Mouse (Mus musculus): ENCODE results near the gene Fxyd3.

Gene Fxyd3

GRCm38 (mm10) chr7:31070324-31070723, 6.2 kb downstream of the Fxyd3 start:
- peak; percentile 56 to 64 for DNase-seq

- peak; percentile 55 to 72 for DNase-seq
Observed at GRCm38 (mm10) chr7:31069491-31069890, 7.0 kb downstream of the Fxyd3 start.

- peak in 1 of 2 experiments; percentile 57 for DNase-seq
Observed at GRCm38 (mm10) chr7:31067836-31068235, 8.7 kb downstream of the Fxyd3 start.

- DNase-seq = no peak
Observed at GRCm38 (mm10) chr7:31063074-31063560, 13.4 kb downstream of the Fxyd3 start.

GRCm38 (mm10) chr7:31060621-31061010, 15.9 kb downstream of the Fxyd3 start:
- DNase-seq = no peak

GRCm38 (mm10) chr7:31059919-31060620, 16.4 kb downstream of the Fxyd3 start:
- DNase-seq = no peak

- peak; percentile 91 to 92 for DNase-seq
Observed at GRCm38 (mm10) chr7:31059108-31059507, 17.4 kb downstream of the Fxyd3 start, which contains the start of gene Lgi4. Gene Lgi4 (plus strand): TSS chr7:31059342.

GRCm38 (mm10) chr7:31058211-31058610, 18.3 kb downstream of the Fxyd3 start:
- DNase-seq = no peak

- no peak for DNase-seq
Observed at GRCm38 (mm10) chr7:31057730-31058129, 18.8 kb downstream of the Fxyd3 start.

GRCm38 (mm10) chr7:31057071-31057470, 19.4 kb downstream of the Fxyd3 start, which contains the start of gene Fxyd1:
Gene Fxyd1 (minus strand): TSS chr7:31057199.
- DNase-seq = no peak

GRCm38 (mm10) chr7:31056448-31056847, 20.1 kb downstream of the Fxyd3 start:
- DNase-seq = no peak

GRCm38 (mm10) chr7:31055883-31056282, 20.6 kb downstream of the Fxyd3 start:
- DNase-seq = no peak

GRCm38 (mm10) chr7:31055354-31055824, 21.1 kb downstream of the Fxyd3 start:
- DNase-seq = peak in 1 of 2 experiments; percentile 61

GRCm38 (mm10) chr7:31054661-31055320, 21.7 kb downstream of the Fxyd3 start:
- no peak for DNase-seq

- peak; percentile 61 to 72 for DNase-seq
Observed at GRCm38 (mm10) chr7:31053882-31054447, 22.5 kb downstream of the Fxyd3 start.

GRCm38 (mm10) chr7:31052636-31053434, 23.7 kb downstream of the Fxyd3 start:
- peak; percentile 92 to 95 for DNase-seq

- DNase-seq = no peak
Observed at GRCm38 (mm10) chr7:31052251-31052635, 24.3 kb downstream of the Fxyd3 start.

GRCm38 (mm10) chr7:31051321-31052021, 25.0 kb downstream of the Fxyd3 start, which contains the start of gene Fxyd7:
Gene Fxyd7 (minus strand): TSS chr7:31051467.
- peak; percentile 72 to 76 for DNase-seq

- peak; percentile 71 to 80 for DNase-seq
Observed at GRCm38 (mm10) chr7:31050921-31051320, 25.6 kb downstream of the Fxyd3 start.

- peak in 1 of 2 experiments; percentile 39 for DNase-seq
Observed at GRCm38 (mm10) chr7:31050487-31050886, 26.0 kb downstream of the Fxyd3 start.

GRCm38 (mm10) chr7:31049846-31050281, 26.6 kb downstream of the Fxyd3 start:
- DNase-seq = peak in 1 of 2 experiments; percentile 71
